Mouse (Mus musculus): ENCODE measurements around the gene Adcy3. TPM values are rescaled to one million over a fixed set of nuclear protein-coding genes. Genes with fewer than 3 reads are reported as not detected.

Gene Adcy3
- polyA plus RNA-seq (2017; shearing (Covaris generic)), result 1 to 10 TPM; 3.8 to 5.3 TPM

- ATAC-seq, result peak; percentile 92
Observed at GRCm38 (mm10) chr12:4132941-4133846, at the start of gene Adcy3. Gene Adcy3, plus strand, starts transcription at chr12:4133103.

GRCm38 (mm10) chr12:4083441-4083840 is 49.5 kb upstream of the Adcy3 start:
- ATAC-seq, result no peak

- ATAC-seq, result peak; percentile 61
Observed at GRCm38 (mm10) chr12:4107383-4107782, 25.5 kb upstream of the Adcy3 start.

- ATAC-seq, result no peak
Observed at GRCm38 (mm10) chr12:4116132-4116531, 16.8 kb upstream of the Adcy3 start.

- no peak for ATAC-seq
Observed at GRCm38 (mm10) chr12:4117136-4117535, 15.8 kb upstream of the Adcy3 start.

- no peak for ATAC-seq
Observed at GRCm38 (mm10) chr12:4117579-4117978, 15.3 kb upstream of the Adcy3 start.

GRCm38 (mm10) chr12:4127346-4127745 is 5.6 kb upstream of the Adcy3 start:
- no peak for ATAC-seq

GRCm38 (mm10) chr12:4133847-4134212 is 927 bp downstream of the Adcy3 start:
- ATAC-seq, result no peak

GRCm38 (mm10) chr12:4143179-4143578 is 10.3 kb downstream of the Adcy3 start:
- ATAC-seq, result no peak

- no peak for ATAC-seq
Observed at GRCm38 (mm10) chr12:4150936-4151335, 18.0 kb downstream of the Adcy3 start.

GRCm38 (mm10) chr12:4151969-4152368 is 19.1 kb downstream of the Adcy3 start:
- ATAC-seq, result no peak

GRCm38 (mm10) chr12:4157466-4157865 is 24.6 kb downstream of the Adcy3 start:
- no peak for ATAC-seq

- no peak for ATAC-seq
Observed at GRCm38 (mm10) chr12:4158179-4158578, 25.3 kb downstream of the Adcy3 start.

- no peak for ATAC-seq
Observed at GRCm38 (mm10) chr12:4158868-4159632, 26.1 kb downstream of the Adcy3 start.

- no peak for ATAC-seq
Observed at GRCm38 (mm10) chr12:4160322-4160721, 27.4 kb downstream of the Adcy3 start.

- no peak for ATAC-seq
Observed at GRCm38 (mm10) chr12:4162886-4163285, 30.0 kb downstream of the Adcy3 start.

- no peak for ATAC-seq
Observed at GRCm38 (mm10) chr12:4166970-4167369, 34.1 kb downstream of the Adcy3 start.

- no peak for ATAC-seq
Observed at GRCm38 (mm10) chr12:4169058-4169457, 36.2 kb downstream of the Adcy3 start.

- ATAC-seq, result no peak
Observed at GRCm38 (mm10) chr12:4169622-4170021, 36.7 kb downstream of the Adcy3 start.

GRCm38 (mm10) chr12:4173108-4173790 is 40.3 kb downstream of the Adcy3 start:
- ATAC-seq, result no peak

- ATAC-seq, result no peak
Observed at GRCm38 (mm10) chr12:4178839-4179238, 45.9 kb downstream of the Adcy3 start.

GRCm38 (mm10) chr12:4179671-4180233 is 46.8 kb downstream of the Adcy3 start:
- no peak for ATAC-seq

GRCm38 (mm10) chr12:4180507-4180906 is 47.6 kb downstream of the Adcy3 start:
- ATAC-seq, result no peak

Data from CD4-positive, CD25-positive, alpha-beta regulatory T cell, adult 4 months (primary cell).